Mouse (Mus musculus): ENCODE results near the gene Epo. TPM values are rescaled to one million over a fixed set of nuclear protein-coding genes. Genes with fewer than 3 reads are reported as not detected.
A peak's percentile ranks its signal among the peaks of the same experiment; 100 is the strongest.

Gene Epo
- polyA plus RNA-seq, 1 experiment from 2014 or later = not detected

GRCm38 (mm10) chr5:137485851-137486155 is 47.2 kb downstream of the Epo start:
- no peak overlapping the region for H3K27ac ChIP-seq (replicated peaks; ENCODE audit: low read depth, low read length)
- WGBS = 2% methylated on average over 17 of the region's 17 CpGs
- H3K4me3 ChIP-seq (replicated peaks; ENCODE audit: low read depth, low read length) = 0 out of 2 replicates have a peak overlapping the region, but pooled peaks have one; percentile 3
- no peaks in the 10 kb centered on the region for H3K27me3 ChIP-seq (ENCODE audit: control insufficient read depth, insufficient read depth, low read length)
- H3K9me3 ChIP-seq (ENCODE audit: control insufficient read depth, low read length) = no peaks in the 10 kb centered on the region
- peak overlapping the region; percentile 50 for H3K4me2 ChIP-seq (ENCODE audit: low read length)
- DNase-seq (no peak), ATAC-seq (ENCODE audit: low FRiP score, low TSS enrichment) (no peak)
- H3K36me3 ChIP-seq (ENCODE audit: control insufficient read depth, insufficient read depth, low read length) = no peaks in the 10 kb centered on the region
- H3K9ac ChIP-seq (replicated peaks; ENCODE audit: low read length) = 0 out of 2 replicates have a peak overlapping the region, but pooled peaks have one; percentile 12
- H3K4me1 ChIP-seq (ENCODE audit: control insufficient read depth, insufficient read depth, low read length) = no peaks in the 10 kb centered on the region

GRCm38 (mm10) chr5:137485071-137485850 is 47.8 kb downstream of the Epo start:
- DNase-seq (no peak), ATAC-seq (ENCODE audit: low FRiP score, low TSS enrichment) (no peak)
- H3K36me3 ChIP-seq (ENCODE audit: control insufficient read depth, insufficient read depth, low read length) = no peaks in the 10 kb centered on the region
- H3K27me3 ChIP-seq (ENCODE audit: control insufficient read depth, insufficient read depth, low read length) = no peaks in the 10 kb centered on the region
- H3K4me1 ChIP-seq (ENCODE audit: control insufficient read depth, insufficient read depth, low read length) = no peaks in the 10 kb centered on the region
- H3K4me3 ChIP-seq (replicated peaks; ENCODE audit: low read depth, low read length) = 0 out of 2 replicates have a peak overlapping the region, but pooled peaks have one; percentile 3
- no peaks in the 10 kb centered on the region for H3K9me3 ChIP-seq (ENCODE audit: control insufficient read depth, low read length)
- no peak overlapping the region for H3K27ac ChIP-seq (replicated peaks; ENCODE audit: low read depth, low read length)
- 2% methylated on average over 30 of the region's 30 CpGs for WGBS
- H3K4me2 ChIP-seq (ENCODE audit: low read length) = peak overlapping the region; percentile 50
- H3K9ac ChIP-seq (replicated peaks; ENCODE audit: low read length) = 0 out of 2 replicates have a peak overlapping the region, but pooled peaks have one; percentile 12

- Histone ChIP-seq H3K4me2 (ENCODE audit: low read length) (no peak overlapping the region), H3K4me1 (ENCODE audit: control insufficient read depth, insufficient read depth, low read length) (no peaks in the 10 kb centered on the region), H3K4me3 (replicated peaks; ENCODE audit: low read depth, low read length) (no peak overlapping the region), H3K9me3 (ENCODE audit: control insufficient read depth, low read length) (no peaks in the 10 kb centered on the region), H3K9ac (replicated peaks; ENCODE audit: low read length) (no peak overlapping the region), H3K36me3 (ENCODE audit: control insufficient read depth, insufficient read depth, low read length) (no peaks in the 10 kb centered on the region), H3K27ac (replicated peaks; ENCODE audit: low read depth, low read length) (no peak overlapping the region), H3K27me3 (ENCODE audit: control insufficient read depth, insufficient read depth, low read length) (no peaks in the 10 kb centered on the region)
- WGBS = 10% methylated on average over 8 of the region's 8 CpGs
- DNase-seq (no peak), ATAC-seq (ENCODE audit: low FRiP score, low TSS enrichment) (no peak)
Measured at GRCm38 (mm10) chr5:137481897-137482296, 51.1 kb downstream of the Epo start.

GRCm38 (mm10) chr5:137481138-137481537 is 51.9 kb downstream of the Epo start:
- Histone ChIP-seq H3K4me3 (replicated peaks; ENCODE audit: low read depth, low read length) (no peak overlapping the region), H3K4me2 (ENCODE audit: low read length) (no peak overlapping the region), H3K9ac (replicated peaks; ENCODE audit: low read length) (no peak overlapping the region), H3K4me1 (ENCODE audit: control insufficient read depth, insufficient read depth, low read length) (no peaks in the 10 kb centered on the region), H3K27me3 (ENCODE audit: control insufficient read depth, insufficient read depth, low read length) (no peaks in the 10 kb centered on the region), H3K36me3 (ENCODE audit: control insufficient read depth, insufficient read depth, low read length) (no peaks in the 10 kb centered on the region), H3K27ac (replicated peaks; ENCODE audit: low read depth, low read length) (no peak overlapping the region), H3K9me3 (ENCODE audit: control insufficient read depth, low read length) (no peaks in the 10 kb centered on the region)
- no peak for ATAC-seq (ENCODE audit: low FRiP score, low TSS enrichment)
- DNase-seq = peak; percentile 85

- no peaks in the 10 kb centered on the region for H3K4me1 ChIP-seq (ENCODE audit: control insufficient read depth, insufficient read depth, low read length)
- no peaks in the 10 kb centered on the region for H3K27me3 ChIP-seq (ENCODE audit: control insufficient read depth, insufficient read depth, low read length)
- 89% methylated on average over 5 of the region's 5 CpGs for WGBS
- H3K27ac ChIP-seq (replicated peaks; ENCODE audit: low read depth, low read length) = no peak within 1 kb of the TSS
- DNase-seq (no peak), ATAC-seq (ENCODE audit: low FRiP score, low TSS enrichment) (no peak)
- H3K36me3 ChIP-seq (ENCODE audit: control insufficient read depth, insufficient read depth, low read length) = no peaks in the 10 kb centered on the region
- H3K4me3 ChIP-seq (replicated peaks; ENCODE audit: low read depth, low read length) = no peak within 1 kb of the TSS
- H3K9ac ChIP-seq (replicated peaks; ENCODE audit: low read length) = no peak within 1 kb of the TSS
- no peaks in the 10 kb centered on the region for H3K9me3 ChIP-seq (ENCODE audit: control insufficient read depth, low read length)
- H3K4me2 ChIP-seq (ENCODE audit: low read length) = no peak within 1 kb of the TSS
Measured at GRCm38 (mm10) chr5:137476964-137477363, 56.1 kb downstream of the Epo start, which contains the start of gene Zan. Zan (minus strand) TSS chr5:137477064.

GRCm38 (mm10) chr5:137474351-137474750 is 58.7 kb downstream of the Epo start:
- no peaks in the 10 kb centered on the region for H3K27me3 ChIP-seq (ENCODE audit: control insufficient read depth, insufficient read depth, low read length)
- no peaks in the 10 kb centered on the region for H3K36me3 ChIP-seq (ENCODE audit: control insufficient read depth, insufficient read depth, low read length)
- ATAC-seq (ENCODE audit: low FRiP score, low TSS enrichment) (no peak), DNase-seq (no peak)
- no peaks in the 10 kb centered on the region for H3K9me3 ChIP-seq (ENCODE audit: control insufficient read depth, low read length)
- H3K4me2 ChIP-seq (ENCODE audit: low read length) = no peak overlapping the region
- no peak overlapping the region for H3K27ac ChIP-seq (replicated peaks; ENCODE audit: low read depth, low read length)
- no peaks in the 10 kb centered on the region for H3K4me1 ChIP-seq (ENCODE audit: control insufficient read depth, insufficient read depth, low read length)
- WGBS = 10% methylated on average over 2 of the region's 2 CpGs
- no peak overlapping the region for H3K9ac ChIP-seq (replicated peaks; ENCODE audit: low read length)
- H3K4me3 ChIP-seq (replicated peaks; ENCODE audit: low read depth, low read length) = no peak overlapping the region

- H3K36me3 ChIP-seq (ENCODE audit: control insufficient read depth, insufficient read depth, low read length) = no peaks in the 10 kb centered on the region
- no peak overlapping the region for H3K4me2 ChIP-seq (ENCODE audit: low read length)
Measured at GRCm38 (mm10) chr5:137472252-137472904, 60.7 kb downstream of the Epo start.

GRCm38 (mm10) chr5:137466946-137467345 is 66.1 kb downstream of the Epo start:
- Histone ChIP-seq H3K4me1 (ENCODE audit: control insufficient read depth, insufficient read depth, low read length) (no peaks in the 10 kb centered on the region), H3K36me3 (ENCODE audit: control insufficient read depth, insufficient read depth, low read length) (no peaks in the 10 kb centered on the region), H3K9ac (replicated peaks; ENCODE audit: low read length) (no peak overlapping the region), H3K4me3 (replicated peaks; ENCODE audit: low read depth, low read length) (no peak overlapping the region), H3K9me3 (ENCODE audit: control insufficient read depth, low read length) (no peaks in the 10 kb centered on the region), H3K27me3 (ENCODE audit: control insufficient read depth, insufficient read depth, low read length) (no peaks in the 10 kb centered on the region), H3K27ac (replicated peaks; ENCODE audit: low read depth, low read length) (no peak overlapping the region), H3K4me2 (ENCODE audit: low read length) (no peak overlapping the region)
- DNase-seq (no peak), ATAC-seq (ENCODE audit: low FRiP score, low TSS enrichment) (no peak)
- WGBS = 93% methylated on average over 6 of the region's 6 CpGs

More at GRCm38 (mm10) chr5:137472252-137472904, 60.7 kb downstream of the Epo start:
- H3K27ac ChIP-seq (replicated peaks; ENCODE audit: low read depth, low read length) = no peak overlapping the region
- no peaks in the 10 kb centered on the region for H3K27me3 ChIP-seq (ENCODE audit: control insufficient read depth, insufficient read depth, low read length)
- H3K9ac ChIP-seq (replicated peaks; ENCODE audit: low read length) = no peak overlapping the region
- H3K9me3 ChIP-seq (ENCODE audit: control insufficient read depth, low read length) = no peaks in the 10 kb centered on the region
- DNase-seq (no peak), ATAC-seq (ENCODE audit: low FRiP score, low TSS enrichment) (no peak)
- no peak overlapping the region for H3K4me3 ChIP-seq (replicated peaks; ENCODE audit: low read depth, low read length)
- WGBS = 69% methylated on average over 5 of the region's 5 CpGs
- H3K4me1 ChIP-seq (ENCODE audit: control insufficient read depth, insufficient read depth, low read length) = no peaks in the 10 kb centered on the region

GRCm38 (mm10) chr5:137465049-137465448 is 68.0 kb downstream of the Epo start:
- DNase-seq = peak; percentile 29
- 45% methylated on average over 3 of the region's 3 CpGs for WGBS
- no peak for ATAC-seq (ENCODE audit: low FRiP score, low TSS enrichment)

More at GRCm38 (mm10) chr5:137465049-137465448, 68.0 kb downstream of the Epo start:
- Histone ChIP-seq H3K27ac (replicated peaks; ENCODE audit: low read depth, low read length) (no peak overlapping the region), H3K4me1 (ENCODE audit: control insufficient read depth, insufficient read depth, low read length) (no peaks in the 10 kb centered on the region), H3K4me3 (replicated peaks; ENCODE audit: low read depth, low read length) (no peak overlapping the region), H3K9me3 (ENCODE audit: control insufficient read depth, low read length) (no peaks in the 10 kb centered on the region), H3K27me3 (ENCODE audit: control insufficient read depth, insufficient read depth, low read length) (no peaks in the 10 kb centered on the region), H3K4me2 (ENCODE audit: low read length) (no peak overlapping the region), H3K36me3 (ENCODE audit: control insufficient read depth, insufficient read depth, low read length) (no peaks in the 10 kb centered on the region), H3K9ac (replicated peaks; ENCODE audit: low read length) (no peak overlapping the region)

Measured in midbrain, embryonic 14.5 days (tissue).